Mouse (Mus musculus) ES-Bruce4 (cell line): ENCODE data around the gene Auts2. TPM values are rescaled to one million over a fixed set of nuclear protein-coding genes. Genes with fewer than 3 reads are reported as not detected.

Experiments
- H3K27ac ChIP-seq: 2 replicates; pipeline ENCODE4 v1.5.1; 2012; ENCODE audit warnings: low read length, inconsistent platforms; ENCODE audit not compliant: insufficient read depth
- H3K27me3 ChIP-seq: 2 replicates; pipeline ENCODE4 v1.6.1; 2012; ENCODE audit warnings: mild to moderate bottlenecking, low read length, inconsistent platforms; ENCODE audit not compliant: control insufficient read depth, poor library complexity, insufficient read depth, severe bottlenecking
- H3K36me3 ChIP-seq: 2 replicates; pipeline ENCODE4 v1.6.1; 2012; ENCODE audit warnings: inconsistent platforms, mild to moderate bottlenecking, low read length, moderate library complexity; ENCODE audit not compliant: control insufficient read depth, poor library complexity, insufficient read depth, severe bottlenecking
- H3K4me1 ChIP-seq: one replicate; pipeline ENCODE4 v1.8.1; 2011; ENCODE audit warnings: low read length; ENCODE audit not compliant: control insufficient read depth, insufficient read depth
- H3K4me3 ChIP-seq: 2 replicates; pipeline ENCODE4 v1.5.1; 2011; ENCODE audit warnings: low read depth, mild to moderate bottlenecking, low read length
- H3K9ac ChIP-seq: 2 replicates; pipeline ENCODE4 v1.6.1; 2012; ENCODE audit warnings: low read depth, mild to moderate bottlenecking, inconsistent platforms; ENCODE audit not compliant: poor library complexity, severe bottlenecking
- H3K9me3 ChIP-seq: replicated peaks from 2 replicates; pipeline ENCODE4 v1.6.1; 2012; ENCODE audit warnings: mild to moderate bottlenecking, low read length, inconsistent platforms; ENCODE audit not compliant: control insufficient read depth, poor library complexity, insufficient read depth, severe bottlenecking
- CTCF ChIP-seq: IDR thresholded peaks from one replicate; pipeline ENCODE4 v1.8.1; 2011; ENCODE audit warnings: low read depth, low read length
- EP300 ChIP-seq: IDR thresholded peaks from 2 replicates; pipeline ENCODE4 v1.6.1; 2011; ENCODE audit warnings: low read depth, low read length; ENCODE audit not compliant: insufficient read depth
- POLR2A ChIP-seq: IDR thresholded peaks from one replicate; pipeline ENCODE4 v1.8.1; 2011; ENCODE audit warnings: low read length; ENCODE audit not compliant: insufficient read depth
- polyA plus RNA-seq: library from polyadenylated mRNA; stranded (reverse); fragments of >200 nt; gene quantifications from 2 replicates; pipeline ENCODE4 v1.2.4, GENCODE M21; 2011; ENCODE audit warnings: low read depth; ENCODE audit not compliant: missing spikeins, insufficient read depth, insufficient read length

Gene Auts2
- polyA plus RNA-seq, 1 experiment = 23.4 TPM

- H3K9ac ChIP-seq = no peak overlapping the region
- H3K27ac ChIP-seq = no peak overlapping the region
- H3K9me3 ChIP-seq = no peaks in the 10 kb centered on the region
- no peaks in the 10 kb centered on the region for H3K27me3 ChIP-seq
- no peaks in the 10 kb centered on the region for H3K4me1 ChIP-seq
- H3K36me3 ChIP-seq = no peaks in the 10 kb centered on the region
- H3K4me3 ChIP-seq = no peak overlapping the region
- TF ChIP-seq POLR2A (no peak), EP300 (no peak), CTCF (no peak)
These were observed 514.1 kb downstream of the Auts2 start for GRCm38 (mm10) chr5:132029038-132029437.

DNA sequence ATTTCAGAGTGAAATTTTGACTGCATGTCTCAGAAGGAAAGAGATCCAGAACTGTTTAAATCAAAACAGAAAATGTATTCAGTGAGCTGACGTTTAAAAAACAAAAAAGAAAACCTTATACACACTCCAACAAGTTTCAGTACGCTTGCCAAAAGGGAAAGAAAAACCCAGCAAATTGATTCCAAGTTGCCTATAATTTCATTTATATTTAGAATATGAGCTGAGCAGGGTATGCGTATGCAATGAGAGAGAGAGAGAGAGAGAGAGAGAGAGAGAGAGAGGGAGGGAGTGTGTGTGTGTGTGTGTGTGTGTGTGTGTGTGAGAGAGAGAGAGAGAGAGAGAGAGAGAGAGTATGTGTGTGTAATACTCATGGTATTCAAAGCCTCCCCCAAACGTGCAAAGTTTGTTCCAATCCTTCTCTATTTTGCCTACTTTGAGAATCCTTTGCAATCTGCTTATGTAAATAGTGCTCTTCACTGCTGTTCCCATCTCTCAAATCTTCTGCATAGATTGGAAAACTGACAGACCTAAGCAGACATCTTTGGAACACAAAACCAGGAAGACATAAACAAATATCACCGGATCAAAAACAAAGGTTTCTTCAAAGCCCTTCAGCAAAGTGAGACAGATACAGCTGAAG is 515.2 kb downstream of the Auts2 start:
- TF ChIP-seq POLR2A (no peak), EP300 (no peak), CTCF (no peak)
- Histone ChIP-seq H3K36me3 (no peaks in the 10 kb centered on the region), H3K27ac (no peak overlapping the region), H3K9ac (no peak overlapping the region), H3K9me3 (no peaks in the 10 kb centered on the region), H3K4me3 (no peak overlapping the region), H3K27me3 (no peaks in the 10 kb centered on the region), H3K4me1 (no peaks in the 10 kb centered on the region)

- H3K9ac ChIP-seq = no peak overlapping the region
- H3K4me3 ChIP-seq = no peak overlapping the region
- no peak overlapping the region for H3K27ac ChIP-seq
- H3K27me3 ChIP-seq = no peaks in the 10 kb centered on the region
- H3K36me3 ChIP-seq = no peaks in the 10 kb centered on the region
- H3K9me3 ChIP-seq = no peaks in the 10 kb centered on the region
- TF ChIP-seq CTCF = no peak
- no peak for TF ChIP-seq EP300
- no peak for TF ChIP-seq POLR2A
- H3K4me1 ChIP-seq = no peaks in the 10 kb centered on the region
These were observed 529.8 kb downstream of the Auts2 start for GRCm38 (mm10) chr5:132013296-132013695.

DNA sequence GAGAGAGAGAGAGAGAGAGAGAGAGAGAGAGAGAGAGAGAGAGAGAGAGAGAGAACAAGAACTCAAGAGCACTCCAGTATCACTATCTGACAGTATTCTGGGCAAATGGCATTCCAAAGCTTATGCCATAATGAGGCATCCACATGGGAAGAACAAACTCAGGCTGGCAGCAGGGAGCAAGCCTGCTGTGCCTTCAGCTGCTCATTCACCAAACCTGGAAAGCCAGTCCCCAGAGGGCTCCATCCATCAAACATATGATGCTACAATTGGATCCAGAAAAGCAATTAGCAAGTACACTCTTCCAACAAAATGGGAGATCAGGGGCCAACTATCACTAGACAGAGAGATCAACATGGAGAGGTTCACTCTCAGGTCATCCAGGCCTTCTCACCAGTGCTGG is 531.3 kb downstream of the Auts2 start:
- H3K27ac ChIP-seq = no peak overlapping the region
- no peak overlapping the region for H3K4me3 ChIP-seq
- no peaks in the 10 kb centered on the region for H3K4me1 ChIP-seq
- H3K27me3 ChIP-seq = no peaks in the 10 kb centered on the region
- TF ChIP-seq CTCF = no peak
- no peak for TF ChIP-seq POLR2A
- H3K9ac ChIP-seq = no peak overlapping the region
- H3K36me3 ChIP-seq = no peaks in the 10 kb centered on the region
- H3K9me3 ChIP-seq = no peaks in the 10 kb centered on the region

- H3K9ac ChIP-seq = no peak overlapping the region
- no peaks in the 10 kb centered on the region for H3K4me1 ChIP-seq
- H3K36me3 ChIP-seq = no peaks in the 10 kb centered on the region
- H3K27ac ChIP-seq = no peak overlapping the region
- no peak overlapping the region for H3K4me3 ChIP-seq
- no peaks in the 10 kb centered on the region for H3K27me3 ChIP-seq
- no peaks in the 10 kb centered on the region for H3K9me3 ChIP-seq
- TF ChIP-seq CTCF = no peak
- no peak for TF ChIP-seq EP300
- no peak for TF ChIP-seq POLR2A
These were observed 534.4 kb downstream of the Auts2 start for GRCm38 (mm10) chr5:132008703-132009222.

- H3K4me1 ChIP-seq = no peaks in the 10 kb centered on the region
- no peak for TF ChIP-seq POLR2A
- TF ChIP-seq CTCF = no peak
- TF ChIP-seq EP300 = no peak
- H3K9ac ChIP-seq = no peak overlapping the region
- H3K4me3 ChIP-seq = no peak overlapping the region
- H3K9me3 ChIP-seq = no peaks in the 10 kb centered on the region
- H3K27ac ChIP-seq = no peak overlapping the region
- H3K36me3 ChIP-seq = no peaks in the 10 kb centered on the region
- H3K27me3 ChIP-seq = no peaks in the 10 kb centered on the region
These were observed 535.2 kb downstream of the Auts2 start for GRCm38 (mm10) chr5:132007907-132008306.

- H3K9me3 ChIP-seq = no peaks in the 10 kb centered on the region
- H3K27ac ChIP-seq = no peak overlapping the region
- no peak for TF ChIP-seq POLR2A
- no peak for TF ChIP-seq CTCF
- no peak for TF ChIP-seq EP300
- no peaks in the 10 kb centered on the region for H3K36me3 ChIP-seq
- no peak overlapping the region for H3K9ac ChIP-seq
- H3K4me1 ChIP-seq = no peaks in the 10 kb centered on the region
- H3K4me3 ChIP-seq = no peak overlapping the region
- no peaks in the 10 kb centered on the region; the same call in 1 of the 2 replicates for H3K27me3 ChIP-seq
These were observed 550.4 kb downstream of the Auts2 start for GRCm38 (mm10) chr5:131992681-131993211.
